Mouse (Mus musculus) heart, embryonic 14.5 days (tissue): Measurements from ENCODE around the gene Efna2. TPM values are rescaled to one million over a fixed set of nuclear protein-coding genes. Genes with fewer than 3 reads are reported as not detected.

Experiments used
- ATAC-seq: fragments of 200-750 bp; cut with Nextera tagmentation; 2 replicates; pipeline ENCODE4 v1.8.0; 2017; ENCODE audit warnings: low read depth, moderate TSS enrichment; ENCODE audit not compliant: insufficient number of reproducible peaks, insufficient read depth, low FRiP score
- H3K27ac ChIP-seq, 2 experiments: fragments of 200-500 bp in 1 of 2; fragments of 300-500 bp in 1 of 2; sonication (generic) in 1 of 2; replicated peaks in 1 of 2; 2 replicates each; pipeline ENCODE4 v1.5.1; 2012 to 2014; ENCODE audit warnings: low read depth in 2 of 2, low read length in 2 of 2, control low read depth in 1 of 2, mild to moderate bottlenecking in 1 of 2, mixed read lengths in 1 of 2; ENCODE audit not compliant: control insufficient read depth in 1 of 2, insufficient read depth in 1 of 2
- H3K27me3 ChIP-seq: fragments of 300-500 bp; sonication (generic); 2 replicates; pipeline ENCODE4 v1.6.1; 2014; ENCODE audit warnings: mild to moderate bottlenecking, low read length, control low read depth; ENCODE audit not compliant: control insufficient read depth, insufficient read depth
- H3K36me3 ChIP-seq: fragments of 300-500 bp; sonication (generic); 2 replicates; pipeline ENCODE4 v1.6.1; 2014; ENCODE audit warnings: mild to moderate bottlenecking, control low read depth, low read length, mixed read lengths; ENCODE audit not compliant: control insufficient read depth, insufficient read depth
- H3K4me1 ChIP-seq, 2 experiments: fragments of 200-500 bp in 1 of 2; fragments of 300-500 bp in 1 of 2; sonication (generic) in 1 of 2; 2 replicates each; pipeline ENCODE4 v1.6.1; 2012 to 2014; ENCODE audit warnings: low read length in 2 of 2, control low read depth in 1 of 2, mixed read lengths in 1 of 2; ENCODE audit not compliant: control insufficient read depth in 2 of 2, insufficient read depth in 2 of 2
- H3K4me2 ChIP-seq: fragments of 300-500 bp; sonication (generic); 2 replicates; pipeline ENCODE4 v1.6.1; 2014; ENCODE audit warnings: mild to moderate bottlenecking, low read length
- H3K4me3 ChIP-seq, 2 experiments: fragments of 200-500 bp in 1 of 2; fragments of 300-500 bp in 1 of 2; sonication (generic) in 1 of 2; 2 replicates each; pipeline ENCODE4 v1.5.1; 2012 to 2014; ENCODE audit warnings: low read length in 2 of 2, mild to moderate bottlenecking in 2 of 2, control low read depth in 1 of 2, low read depth in 1 of 2, moderate library complexity in 1 of 2; ENCODE audit not compliant: control insufficient read depth in 1 of 2, insufficient read depth in 1 of 2
- H3K9ac ChIP-seq: fragments of 300-500 bp; sonication (generic); 2 replicates; pipeline ENCODE4 v1.6.1; 2014; ENCODE audit warnings: mild to moderate bottlenecking, low read length
- H3K9me3 ChIP-seq: fragments of 300-500 bp; sonication (generic); 2 replicates; pipeline ENCODE4 v1.6.1; 2016; ENCODE audit warnings: low read length, control low read depth; ENCODE audit not compliant: control insufficient read depth
- WGBS: fragments of 180-500 bp; shearing (Covaris S2); extraction: QIAGEN DNeasy Blood & Tissue Kit; methylation state at CpG from one replicate; pipeline ENCODE4 v1.1.7; 2014; 5-methylcytosine and 5-hydroxymethylcytosine counted together
- polyA plus RNA-seq: library from polyadenylated mRNA; unstranded; fragments of >200 nt; fragmentation: Nextera tagmentation; extraction: Ambion mirVana; gene quantifications from 2 replicates; pipeline ENCODE4 v1.2.1, GENCODE M21; 2014

Efna2 gene
- polyA plus RNA-seq, 1 experiment from 2014 or later, result 10.1 TPM

DNA sequence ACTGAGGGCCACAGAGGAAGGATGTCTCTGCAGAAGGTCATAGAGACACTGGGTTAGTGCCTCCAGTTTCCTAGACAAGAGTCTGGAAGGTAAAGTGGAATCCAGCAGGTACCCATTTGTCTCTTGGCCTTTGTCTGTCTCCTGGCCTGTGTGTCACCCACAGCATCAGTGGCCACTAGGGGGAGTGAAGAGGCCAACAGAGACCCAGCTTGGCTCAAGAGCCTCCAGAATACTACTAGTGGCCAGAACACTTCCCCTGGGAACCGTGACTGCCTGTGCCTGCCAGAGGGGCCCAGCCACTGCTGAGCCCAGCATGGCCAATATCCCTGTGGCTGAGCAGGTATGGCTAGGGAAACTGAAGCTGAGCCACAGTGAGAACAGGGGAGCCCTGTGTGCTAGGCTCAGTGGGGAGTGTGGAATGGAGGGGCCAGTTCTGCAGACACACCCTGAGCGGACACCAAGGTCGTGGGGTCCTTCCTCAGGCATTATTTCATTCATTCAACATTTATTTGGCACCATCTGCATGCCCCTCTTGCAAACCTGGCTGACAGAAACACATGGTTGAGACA lies 20.2 kb downstream of the Efna2 start:
- 49% methylated on average over 3 of the region's 3 CpGs for WGBS
- Histone ChIP-seq H3K4me3 (no peak overlapping the region), H3K4me1 (peaks cover 2 to 5% of the 10 kb centered on the region in 2 experiments; a peak in 2 of 4 replicates), H3K36me3 (no peaks in the 10 kb centered on the region), H3K4me2 (no peak overlapping the region), H3K27me3 (no peaks in the 10 kb centered on the region), H3K9ac (no peak overlapping the region), H3K27ac (no peak overlapping the region), H3K9me3 (no peaks in the 10 kb centered on the region)
- peak; percentile 76 for ATAC-seq

DNA sequence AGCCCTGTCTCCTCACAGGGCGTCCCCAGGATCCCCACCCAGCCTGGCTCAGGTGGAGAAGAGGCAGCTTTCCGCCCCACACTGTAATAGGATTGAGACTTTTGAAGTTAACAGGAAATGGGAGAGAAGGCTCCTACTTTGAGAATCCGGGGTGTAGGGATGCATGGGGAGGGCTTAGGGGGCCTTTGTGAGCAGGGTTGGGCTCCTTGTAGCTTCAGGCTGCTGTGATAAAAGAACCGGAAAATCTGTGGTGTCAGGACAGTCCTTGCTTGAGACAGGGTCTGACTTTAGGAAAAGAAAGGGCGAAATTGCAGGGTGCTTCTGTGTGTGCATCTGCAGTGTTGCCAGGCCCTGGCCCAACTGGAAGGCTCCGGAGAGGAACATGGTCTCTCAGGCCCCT lies 21.2 kb downstream of the Efna2 start:
- Histone ChIP-seq H3K4me2 (no peak overlapping the region), H3K9me3 (no peaks in the 10 kb centered on the region), H3K4me1 (peaks cover 2 to 5% of the 10 kb centered on the region in 2 experiments; a peak in 2 of 4 replicates), H3K4me3 (no peak overlapping the region), H3K36me3 (no peaks in the 10 kb centered on the region), H3K9ac (no peak overlapping the region), H3K27ac (no peak overlapping the region), H3K27me3 (no peaks in the 10 kb centered on the region)
- WGBS, result 74% methylated on average over 6 of the region's 6 CpGs
- no peak for ATAC-seq

DNA sequence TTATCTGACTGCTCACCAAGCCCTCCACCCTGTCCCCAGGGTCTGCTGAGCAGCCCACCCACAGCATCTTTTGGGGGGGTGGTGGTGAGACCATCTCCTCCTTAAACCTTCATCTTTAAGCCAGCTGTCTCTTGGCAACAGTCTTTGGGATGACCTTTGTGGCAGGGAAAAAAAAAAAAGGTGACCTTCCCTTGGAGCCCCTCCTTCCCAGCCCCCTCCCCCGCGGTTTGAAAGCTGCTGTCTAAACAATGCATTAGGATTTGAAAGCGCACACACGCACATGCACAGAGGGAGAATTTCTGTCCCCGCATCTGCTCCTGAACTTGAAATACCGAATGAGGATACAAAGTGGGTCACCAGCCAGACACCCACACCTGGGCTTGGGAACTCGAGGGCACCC lies 24.8 kb downstream of the Efna2 start:
- Histone ChIP-seq H3K36me3 (no peaks in the 10 kb centered on the region), H3K4me2 (no peak overlapping the region), H3K27ac (no peak overlapping the region), H3K4me1 (peaks cover 4 to 7% of the 10 kb centered on the region in 2 experiments; a peak in 2 of 4 replicates), H3K9me3 (no peaks in the 10 kb centered on the region), H3K4me3 (no peak overlapping the region), H3K27me3 (no peaks in the 10 kb centered on the region; the same call in 1 of the 2 replicates), H3K9ac (no peak overlapping the region)
- no peak for ATAC-seq
- WGBS, result 32% methylated on average over 7 of the region's 7 CpGs

DNA sequence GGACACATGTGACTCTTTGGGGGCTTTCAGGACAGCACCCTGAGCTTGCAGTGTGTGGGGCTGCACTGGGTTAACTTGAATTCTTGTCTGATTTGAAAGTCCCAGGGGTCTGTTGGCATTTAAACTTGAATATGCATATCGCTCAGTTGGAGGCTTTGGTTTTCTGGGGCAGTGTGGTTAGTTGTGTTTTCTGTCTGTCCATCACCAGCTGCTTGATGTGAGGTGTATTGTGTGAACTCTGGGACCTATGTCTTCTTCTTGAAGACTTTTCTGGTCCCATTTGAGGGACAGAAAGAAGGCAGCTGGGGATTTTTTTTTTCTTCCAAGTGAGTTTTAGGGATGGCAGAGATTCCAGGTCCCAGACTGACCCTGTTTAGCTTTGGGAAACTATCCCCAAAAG lies 27.9 kb downstream of the Efna2 start:
- H3K9me3 ChIP-seq, result no peaks in the 10 kb centered on the region
- H3K4me2 ChIP-seq, result no peak overlapping the region
- no peaks in the 10 kb centered on the region for H3K36me3 ChIP-seq
- H3K27me3 ChIP-seq, result no peaks in the 10 kb centered on the region; the same call in 1 of the 2 replicates
- peaks cover 4% of the 10 kb centered on the region in 2 experiments; a peak in 2 of 4 replicates for H3K4me1 ChIP-seq
- H3K9ac ChIP-seq, result no peak overlapping the region
- no peak for ATAC-seq
- 61% methylated on average over 1 of the region's 1 CpGs for WGBS
- no peak overlapping the region for H3K4me3 ChIP-seq
- H3K27ac ChIP-seq, result no peak overlapping the region

DNA sequence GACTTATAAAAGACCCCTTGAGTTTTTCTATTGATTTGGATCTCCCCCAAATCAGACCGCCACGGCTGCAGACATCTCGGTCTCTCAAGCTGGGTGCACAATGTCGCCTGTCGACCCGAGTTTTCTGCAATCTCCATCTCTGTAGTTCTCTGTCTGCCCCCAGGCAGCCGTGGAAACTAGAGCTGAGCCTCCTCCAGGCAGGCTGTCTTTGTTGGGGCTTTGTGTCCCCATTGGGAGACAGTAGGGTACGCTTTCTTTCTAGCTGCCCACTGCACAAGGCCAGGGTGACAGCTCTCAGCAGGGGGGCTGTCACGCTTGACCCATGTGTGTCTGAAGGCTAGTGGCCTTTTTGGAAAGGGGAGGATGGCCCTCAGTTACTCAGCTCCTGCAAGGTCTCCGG lies 28.4 kb downstream of the Efna2 start:
- Histone ChIP-seq H3K9me3 (no peaks in the 10 kb centered on the region), H3K4me1 (peaks cover 4% of the 10 kb centered on the region in 2 experiments; a peak in 2 of 4 replicates), H3K9ac (no peak overlapping the region), H3K27me3 (no peaks in the 10 kb centered on the region; the same call in 1 of the 2 replicates), H3K4me2 (no peak overlapping the region), H3K36me3 (no peaks in the 10 kb centered on the region), H3K27ac (no peak overlapping the region), H3K4me3 (no peak overlapping the region)
- 68% methylated on average over 10 of the region's 10 CpGs for WGBS
- ATAC-seq, result no peak

DNA sequence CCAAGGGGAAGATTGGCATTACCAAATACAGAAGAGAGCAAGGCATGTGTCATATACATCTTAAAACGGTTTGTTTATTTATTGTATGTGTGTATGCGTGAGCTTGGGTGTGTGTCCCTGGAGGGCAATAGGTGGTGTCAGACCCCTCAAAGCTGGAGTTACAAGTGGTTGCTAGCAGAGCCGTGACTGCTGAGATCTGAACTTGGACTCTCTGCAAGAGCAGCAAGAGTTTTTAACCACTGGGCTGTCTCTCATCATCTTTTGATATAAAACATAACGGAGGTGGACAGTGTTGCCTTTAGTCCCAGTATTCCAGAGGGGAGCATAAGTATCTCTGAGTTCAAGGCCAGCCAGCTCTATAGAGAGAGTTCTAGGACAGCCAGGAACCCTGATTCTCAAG lies 29.0 kb downstream of the Efna2 start:
- Histone ChIP-seq H3K4me3 (no peak overlapping the region), H3K4me2 (no peak overlapping the region), H3K9ac (no peak overlapping the region), H3K27ac (no peak overlapping the region), H3K4me1 (peaks cover 4% of the 10 kb centered on the region in 2 experiments; a peak in 2 of 4 replicates), H3K36me3 (no peaks in the 10 kb centered on the region), H3K9me3 (no peaks in the 10 kb centered on the region), H3K27me3 (no peaks in the 10 kb centered on the region; the same call in 1 of the 2 replicates)
- 77% methylated on average over 4 of the region's 4 CpGs for WGBS
- ATAC-seq, result no peak

DNA sequence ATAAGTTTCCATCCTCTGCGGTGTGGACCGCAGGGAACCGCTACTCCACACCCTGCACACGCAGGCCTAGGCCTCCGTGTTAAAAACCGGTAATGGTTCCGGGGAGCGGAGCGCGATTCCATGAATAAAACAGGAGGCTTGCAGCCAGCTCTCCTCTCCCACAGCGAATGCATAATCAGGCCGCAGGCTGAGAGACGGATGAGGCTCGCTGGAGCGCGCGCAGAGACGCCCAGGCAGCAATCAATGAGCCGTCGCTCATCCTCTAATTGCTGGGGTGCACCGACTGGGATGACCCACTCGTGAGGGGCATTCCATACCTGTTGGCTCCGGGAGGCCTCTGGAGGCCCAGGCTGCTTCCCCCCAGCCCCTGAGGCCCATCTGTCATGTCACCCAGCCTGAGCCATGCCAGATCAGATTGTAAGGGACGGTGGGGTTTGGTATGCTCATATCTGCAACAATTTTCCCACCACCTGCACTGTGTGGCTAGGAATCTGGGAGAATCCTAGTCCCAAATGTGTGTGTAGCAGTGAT lies 29.6 kb downstream of the Efna2 start:
- Histone ChIP-seq H3K27me3 (no peaks in the 10 kb centered on the region; the same call in 1 of the 2 replicates), H3K4me3 (no peak overlapping the region), H3K9me3 (no peaks in the 10 kb centered on the region), H3K27ac (no peak overlapping the region), H3K4me2 (peak overlapping the region; percentile 16; the same call in 1 of the 2 replicates), H3K4me1 (peaks cover 2 to 4% of the 10 kb centered on the region in 2 experiments; a peak in 2 of 4 replicates), H3K9ac (no peak overlapping the region), H3K36me3 (no peaks in the 10 kb centered on the region)
- ATAC-seq, result no peak
- WGBS, result 17% methylated on average over 24 of the region's 24 CpGs
